12 mouse cellular contexts compared by ENCODE assay signal in the genomic region with DNA sequence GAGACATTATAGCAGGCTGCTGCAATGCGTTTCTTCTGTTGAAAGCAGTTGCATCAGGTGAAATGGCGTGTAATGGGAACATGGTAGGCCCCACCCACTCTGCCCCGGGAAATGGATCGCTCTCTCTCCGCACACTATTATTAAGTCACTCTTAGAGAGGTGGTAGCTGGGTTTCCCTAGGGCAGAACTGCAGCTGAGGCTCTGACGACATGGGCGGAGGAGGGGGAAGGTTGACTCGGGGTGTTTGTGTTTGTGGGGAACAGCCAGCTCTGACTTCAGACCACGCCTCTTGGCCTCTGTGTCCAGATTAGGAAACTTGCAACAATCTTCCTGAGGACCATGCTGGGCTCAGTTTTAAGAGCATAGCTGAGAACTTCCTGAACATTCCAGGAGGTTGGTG. TPM values are rescaled to one million over a fixed set of nuclear protein-coding genes. Genes with fewer than 3 reads are reported as not detected.
DNase-seq lines count a peak whose midpoint lies in the region; ATAC-seq lines count a peak whose summit lies in the region.
"Had no signal": no experiment of that assay in that cellular context is flagged by ENCODE, and none has a peak within 500 bp of the region (broad histone marks: within the 10 kb centered on the region; RNA-seq: fewer than 3 reads in every experiment).

No protein-coding gene starts in this region.

- no peaks in the 10 kb centered on the region for H3K9me3 ChIP-seq in heart, embryonic 11.5 days (replicated peaks; ENCODE audit: control insufficient read depth, low read length)
- no peaks in the 10 kb centered on the region for H3K9me3 ChIP-seq in heart, embryonic 10.5 days
- H3K9me3 ChIP-seq: embryonic facial prominence, embryonic 15.5 days; limb, embryonic 15.5 days; neural tube, embryonic 12.5 days had no signal

- H3K27me3 ChIP-seq in heart, embryonic 11.5 days (ENCODE audit: control insufficient read depth, insufficient read depth, low read length): no peaks in the 10 kb centered on the region
- H3K27me3 ChIP-seq in heart, embryonic 10.5 days (ENCODE audit: insufficient read depth, poor library complexity, severe bottlenecking): peaks cover 3% of the 10 kb centered on the region; the same call in 1 of the 2 replicates
- H3K27me3 ChIP-seq: embryonic facial prominence, embryonic 15.5 days; limb, embryonic 15.5 days; neural tube, embryonic 12.5 days had no signal

- no peak overlapping the region for H3K27ac ChIP-seq in heart, embryonic 11.5 days (ENCODE audit: low read depth, low read length)
- no peak overlapping the region; the same call in 1 of the 2 replicates for H3K27ac ChIP-seq in heart, embryonic 10.5 days
- H3K27ac ChIP-seq: embryonic facial prominence, embryonic 15.5 days; limb, embryonic 15.5 days; neural tube, embryonic 12.5 days had no signal

- no peaks in the 10 kb centered on the region for H3K4me1 ChIP-seq in heart, embryonic 11.5 days (ENCODE audit: control insufficient read depth, insufficient read depth, low read length)
- no peaks in the 10 kb centered on the region; the same call in 1 of the 2 replicates for H3K4me1 ChIP-seq in heart, embryonic 10.5 days
- H3K4me1 ChIP-seq: neural tube, embryonic 12.5 days had no signal

- 66% methylated on average over 9 of the region's 9 CpGs for WGBS in heart, embryonic 11.5 days (ENCODE audit: insufficient replicate concordance)
- 69% methylated on average over 9 of the region's 9 CpGs for WGBS in heart, embryonic 10.5 days

- no peak overlapping the region for H3K4me3 ChIP-seq in heart, embryonic 11.5 days (ENCODE audit: low read depth, low read length)
- no peak overlapping the region for H3K4me3 ChIP-seq in heart, embryonic 10.5 days
- H3K4me3 ChIP-seq: embryonic facial prominence, embryonic 15.5 days; limb, embryonic 15.5 days; neural tube, embryonic 12.5 days had no signal

- no peak for ATAC-seq in heart, embryonic 11.5 days (replicated peaks; ENCODE audit: insufficient number of reproducible peaks, low FRiP score, low TSS enrichment)
- ATAC-seq: hindbrain, embryonic 16.5 days had no signal

- peak; percentile 99 for DNase-seq in heart, adult 11 months
- peak; percentile 95 for DNase-seq in adipocyte (ENCODE audit: low spot score)
- peak; percentile 54 for DNase-seq in heart, embryonic 10.5 days (ENCODE audit: low spot score)
- DNase-seq in lung, postnatal 36 days: peak; percentile 96
- DNase-seq in cerebellum, postnatal 25 days: no peak
- no peak for DNase-seq in right cerebral cortex, postnatal 25 days
- no peak for DNase-seq in frontal cortex, postnatal 25 days (ENCODE audit: low spot score in 2 of 2)

- H3K9ac ChIP-seq in heart, embryonic 11.5 days (ENCODE audit: low read depth, low read length): no peak overlapping the region
- H3K9ac ChIP-seq: embryonic facial prominence, embryonic 15.5 days; limb, embryonic 15.5 days; neural tube, embryonic 12.5 days had no signal

- no peaks in the 10 kb centered on the region for H3K36me3 ChIP-seq in heart, embryonic 11.5 days (ENCODE audit: control insufficient read depth, insufficient read depth, low read length)
- H3K36me3 ChIP-seq in heart, embryonic 10.5 days: no peaks in the 10 kb centered on the region
- H3K36me3 ChIP-seq: embryonic facial prominence, embryonic 15.5 days; limb, embryonic 15.5 days; neural tube, embryonic 12.5 days had no signal

- no peak overlapping the region for H3K4me2 ChIP-seq in heart, embryonic 11.5 days
- H3K4me2 ChIP-seq: embryonic facial prominence, embryonic 15.5 days; limb, embryonic 15.5 days; neural tube, embryonic 12.5 days had no signal

RNA-seq across cellular contexts. Expression of a gene that starts 32.8 kb away (rescaled TPM):
- 0.24 TPM in 1 of 2 replicates, not detected in the other for polyA plus RNA-seq in heart, embryonic 11.5 days (2014; fragmentation: Nextera tagmentation; extraction: Ambion mirVana)
- not detected in 2 replicates for polyA plus RNA-seq in heart, embryonic 10.5 days (2016; fragmentation: Nextera tagmentation; extraction: Ambion mirVana)
- polyA plus RNA-seq: hindbrain, embryonic 16.5 days; neural tube, embryonic 12.5 days had no signal

RNA-seq across cellular contexts. Expression of a gene that starts 36.0 kb away (rescaled TPM):
- 8.5 and 8.8 TPM in 2 replicates for polyA plus RNA-seq in heart, embryonic 11.5 days (2014; fragmentation: Nextera tagmentation; extraction: Ambion mirVana)
- polyA plus RNA-seq in heart, embryonic 10.5 days (2016; fragmentation: Nextera tagmentation; extraction: Ambion mirVana): 7.9 TPM in 2 replicates

RNA-seq across cellular contexts. Expression of a gene that starts 53.3 kb away (rescaled TPM):
- polyA plus RNA-seq in heart, embryonic 11.5 days (2014; fragmentation: Nextera tagmentation; extraction: Ambion mirVana): 0.63 TPM in 1 of 2 replicates, not detected in the other
- 0.15 and 0.27 TPM in 2 replicates for polyA plus RNA-seq in heart, embryonic 10.5 days (2016; fragmentation: Nextera tagmentation; extraction: Ambion mirVana)
- polyA plus RNA-seq: neural tube, embryonic 12.5 days had no signal

Comparison
In these comparisons a context has a peak if more than half of its experiments do, and no peak if none do; other contexts are left out.
1. DNase-seq: peak in heart, adult 11 months (single experiment), adipocyte (single experiment), heart, embryonic 10.5 days (single experiment) and lung, postnatal 36 days (single experiment); none in cerebellum, postnatal 25 days (0 of 2), right cerebral cortex, postnatal 25 days (single experiment) and frontal cortex, postnatal 25 days (0 of 2).